28 mouse cellular contexts compared by ENCODE assay signal in genomic region chr12:77220616-77221015, GRCm38 (mm10).
"Had no signal": no experiment of that assay in that cellular context is flagged by ENCODE, and none has a peak within 500 bp of the region (broad histone marks: within the 10 kb centered on the region; RNA-seq: fewer than 3 reads in every experiment).

No protein-coding gene starts in this region.

- H3K27ac ChIP-seq: embryonic facial prominence, embryonic 10.5 days; embryonic facial prominence, embryonic 12.5 days; embryonic facial prominence, embryonic 13.5 days; embryonic facial prominence, embryonic 15.5 days; forebrain, embryonic 10.5 days; forebrain, embryonic 12.5 days; forebrain, embryonic 13.5 days; forebrain, embryonic 15.5 days; gastrocnemius, adult 2 months; heart, adult 2 months had no signal

- H3K9me3 ChIP-seq: embryonic facial prominence, embryonic 10.5 days; embryonic facial prominence, embryonic 12.5 days; embryonic facial prominence, embryonic 13.5 days; embryonic facial prominence, embryonic 15.5 days; forebrain, embryonic 10.5 days; forebrain, embryonic 12.5 days; forebrain, embryonic 13.5 days; forebrain, embryonic 15.5 days had no signal

- H3K36me3 ChIP-seq: embryonic facial prominence, embryonic 10.5 days; embryonic facial prominence, embryonic 12.5 days; embryonic facial prominence, embryonic 13.5 days; embryonic facial prominence, embryonic 15.5 days; forebrain, embryonic 10.5 days; forebrain, embryonic 12.5 days; forebrain, embryonic 15.5 days had no signal

- H3K4me3 ChIP-seq: embryonic facial prominence, embryonic 10.5 days; embryonic facial prominence, embryonic 12.5 days; embryonic facial prominence, embryonic 13.5 days; embryonic facial prominence, embryonic 15.5 days; erythroblast, embryonic 14.5 days; forebrain, embryonic 10.5 days; forebrain, embryonic 12.5 days; forebrain, embryonic 13.5 days; forebrain, embryonic 15.5 days; gastrocnemius, adult 2 months; heart, adult 2 months had no signal

- ATAC-seq: forebrain, embryonic 13.5 days; forebrain, embryonic 14.5 days; forebrain, embryonic 15.5 days; forebrain, embryonic 16.5 days; forebrain, postnatal 0 days had no signal

- DNase-seq: cerebellum, adult 8-10 months; cerebellum, adult 9-10 months; cerebellum, adult 9-11 months; cerebellum, postnatal 10 days; cerebellum, postnatal 14 days; cerebellum, postnatal 25 days; cerebellum, postnatal 36 days; embryo, embryonic 11 days; forebrain, postnatal 0 days; gastrocnemius, adult 2 months; gastrocnemius, postnatal 10 days; gastrocnemius, postnatal 14 days; gastrocnemius, postnatal 25 days; gastrocnemius, postnatal 36 days; heart, adult 11 months; heart, adult 18-20 months; heart, adult 2 months had no signal

- H3K9ac ChIP-seq: embryonic facial prominence, embryonic 12.5 days; embryonic facial prominence, embryonic 13.5 days; embryonic facial prominence, embryonic 15.5 days; forebrain, embryonic 12.5 days; forebrain, embryonic 13.5 days; forebrain, embryonic 15.5 days; forebrain, postnatal 0 days had no signal

- H3K4me1 ChIP-seq: embryonic facial prominence, embryonic 10.5 days; embryonic facial prominence, embryonic 12.5 days; embryonic facial prominence, embryonic 13.5 days; embryonic facial prominence, embryonic 15.5 days; forebrain, embryonic 10.5 days; forebrain, embryonic 12.5 days; forebrain, embryonic 13.5 days; forebrain, embryonic 15.5 days had no signal

- H3K27me3 ChIP-seq: embryonic facial prominence, embryonic 12.5 days; embryonic facial prominence, embryonic 13.5 days; embryonic facial prominence, embryonic 15.5 days; forebrain, embryonic 12.5 days; forebrain, embryonic 13.5 days; forebrain, embryonic 15.5 days had no signal
